Mouse (Mus musculus): ENCODE data around the gene Sh2d2a. TPM values are rescaled to one million over a fixed set of nuclear protein-coding genes. Genes with fewer than 3 reads are reported as not detected.
"Not testable (repeated sequence)": the region's sequence is repeated elsewhere in the genome, so short reads cannot be mapped to it uniquely, and the experiment has no call there.

Gene Sh2d2a
- not detected for total RNA-seq (2021)
- long read RNA-seq, experiment 1 = 0 reads
- long read RNA-seq, experiment 2 = 0 reads

GRCm38 (mm10) chr3:87846650-87847110, at the start of gene Sh2d2a:
Gene Sh2d2a, plus strand, starts transcription at chr3:87846755.
- no peak within 1 kb of the TSS for H3K27ac ChIP-seq
- no peak for TF ChIP-seq CTCF (conservative IDR thresholded peaks at IDR 0.05)
- DNase-seq (ENCODE audit: low spot score in 2 of 2) = no peak
- H3K4me3 ChIP-seq = no peak within 1 kb of the TSS

- H3K27ac ChIP-seq = no peak overlapping the region
- no peak for TF ChIP-seq CTCF (conservative IDR thresholded peaks at IDR 0.05)
These were observed 44.9 kb upstream of the Sh2d2a start for GRCm38 (mm10) chr3:87801681-87802080.

GRCm38 (mm10) chr3:87804038-87804677, 42.4 kb upstream of the Sh2d2a start:
- no peak overlapping the region for H3K4me3 ChIP-seq
- no peak for DNase-seq (ENCODE audit: low spot score in 2 of 2)
- no peak for TF ChIP-seq CTCF (conservative IDR thresholded peaks at IDR 0.05)
- H3K27ac ChIP-seq = no peak overlapping the region

More at GRCm38 (mm10) chr3:87801681-87802080, 44.9 kb upstream of the Sh2d2a start:
- no peak overlapping the region for H3K4me3 ChIP-seq
- DNase-seq (ENCODE audit: low spot score in 2 of 2) = no peak

- H3K27ac ChIP-seq = no peak overlapping the region
- DNase-seq (ENCODE audit: low spot score in 2 of 2) = no peak
- TF ChIP-seq CTCF (conservative IDR thresholded peaks at IDR 0.05) = no peak
- no peak overlapping the region; the same call in 1 of the 2 replicates for H3K4me3 ChIP-seq
These were observed 37.1 kb upstream of the Sh2d2a start for GRCm38 (mm10) chr3:87809322-87809962.

GRCm38 (mm10) chr3:87811297-87811696, 35.3 kb upstream of the Sh2d2a start:
- DNase-seq (ENCODE audit: low spot score in 2 of 2) = no peak
- H3K27ac ChIP-seq = no peak overlapping the region
- no peak overlapping the region for H3K4me3 ChIP-seq
- TF ChIP-seq CTCF (conservative IDR thresholded peaks at IDR 0.05) = no peak

- DNase-seq (ENCODE audit: low spot score in 2 of 2) = no peak
- no peak for TF ChIP-seq CTCF (conservative IDR thresholded peaks at IDR 0.05)
- no peak overlapping the region for H3K4me3 ChIP-seq
- H3K27ac ChIP-seq = no peak overlapping the region
These were observed 34.1 kb upstream of the Sh2d2a start for GRCm38 (mm10) chr3:87812413-87812812.

GRCm38 (mm10) chr3:87812873-87813272, 33.7 kb upstream of the Sh2d2a start:
- no peak for TF ChIP-seq CTCF (conservative IDR thresholded peaks at IDR 0.05)
- Histone ChIP-seq H3K27ac (no peak overlapping the region), H3K4me3 (no peak overlapping the region)
- no peak for DNase-seq (ENCODE audit: low spot score in 2 of 2)

- H3K27ac ChIP-seq = no peak overlapping the region
These were observed 30.4 kb upstream of the Sh2d2a start for GRCm38 (mm10) chr3:87816166-87816565.

GRCm38 (mm10) chr3:87816646-87817093, 29.9 kb upstream of the Sh2d2a start:
- peak; percentile 93 for TF ChIP-seq CTCF (conservative IDR thresholded peaks at IDR 0.05)
- DNase-seq (ENCODE audit: low spot score in 2 of 2) = peak; percentile 63 to 83

More at GRCm38 (mm10) chr3:87816166-87816565, 30.4 kb upstream of the Sh2d2a start:
- H3K4me3 ChIP-seq = no peak overlapping the region
- TF ChIP-seq CTCF (conservative IDR thresholded peaks at IDR 0.05) = no peak
- no peak for DNase-seq (ENCODE audit: low spot score in 2 of 2)

GRCm38 (mm10) chr3:87818226-87818625, 28.3 kb upstream of the Sh2d2a start:
- no peak for TF ChIP-seq CTCF (conservative IDR thresholded peaks at IDR 0.05)
- no peak for DNase-seq (ENCODE audit: low spot score in 2 of 2)
- Histone ChIP-seq H3K27ac (no peak overlapping the region), H3K4me3 (no peak overlapping the region)

More at GRCm38 (mm10) chr3:87816646-87817093, 29.9 kb upstream of the Sh2d2a start:
- Histone ChIP-seq H3K27ac (no peak overlapping the region), H3K4me3 (no peak overlapping the region)

- not testable (repeated sequence) for H3K4me3 ChIP-seq; DNase-seq (ENCODE audit: low spot score in 2 of 2)
These were observed 22.3 kb upstream of the Sh2d2a start, which contains the start of gene Pear1 for GRCm38 (mm10) chr3:87824206-87824605. Gene Pear1, minus strand, starts transcription at chr3:87824306.

GRCm38 (mm10) chr3:87828435-87828834, 18.1 kb upstream of the Sh2d2a start:
- Histone ChIP-seq H3K27ac (no peak overlapping the region), H3K4me3 (no peak overlapping the region)
- no peak for DNase-seq (ENCODE audit: low spot score in 2 of 2)
- TF ChIP-seq CTCF (conservative IDR thresholded peaks at IDR 0.05) = no peak

More at GRCm38 (mm10) chr3:87824206-87824605, 22.3 kb upstream of the Sh2d2a start, which contains the start of gene Pear1:
- not testable (repeated sequence) for H3K27ac ChIP-seq

GRCm38 (mm10) chr3:87829025-87829424, 17.5 kb upstream of the Sh2d2a start:
- TF ChIP-seq CTCF (conservative IDR thresholded peaks at IDR 0.05) = no peak
- DNase-seq (ENCODE audit: low spot score in 2 of 2) = no peak
- H3K27ac ChIP-seq = no peak overlapping the region
- no peak overlapping the region for H3K4me3 ChIP-seq

All from layer of hippocampus, adult 2 months (tissue).